Mouse (Mus musculus): Measurements from ENCODE around the gene Nrip1.
"Not testable (repeated sequence)": the region's sequence is repeated elsewhere in the genome, so short reads cannot be mapped to it uniquely, and the experiment has no call there.

The Nrip1 gene

DNA sequence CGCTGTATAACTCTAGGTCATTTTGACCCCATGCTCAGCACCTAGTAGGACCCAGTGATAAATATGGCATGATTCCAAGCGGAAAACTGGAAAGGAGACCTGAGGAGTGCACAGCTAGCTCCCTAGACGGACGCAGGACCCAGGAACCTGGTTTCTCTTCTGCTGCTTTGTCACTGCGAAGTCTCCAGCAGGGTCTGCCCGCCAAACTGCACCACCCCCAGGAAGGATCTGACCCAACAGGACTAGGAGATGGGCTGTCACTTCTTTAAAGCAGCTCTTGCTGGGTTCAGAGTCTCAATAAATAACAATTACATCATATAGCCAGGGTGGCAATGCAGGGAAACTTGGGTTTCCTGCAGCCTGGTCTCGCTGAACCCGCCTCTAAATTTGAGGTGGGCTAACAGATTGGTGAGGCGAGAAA is at the start of gene Nrip1:
Gene Nrip1, minus strand, starts transcription at position 157 of the 421 bp plus-strand sequence.
- peak; percentile 47 to 69 for DNase-seq (ENCODE audit: low read depth in 2 of 2, low spot score in 2 of 2)

DNA sequence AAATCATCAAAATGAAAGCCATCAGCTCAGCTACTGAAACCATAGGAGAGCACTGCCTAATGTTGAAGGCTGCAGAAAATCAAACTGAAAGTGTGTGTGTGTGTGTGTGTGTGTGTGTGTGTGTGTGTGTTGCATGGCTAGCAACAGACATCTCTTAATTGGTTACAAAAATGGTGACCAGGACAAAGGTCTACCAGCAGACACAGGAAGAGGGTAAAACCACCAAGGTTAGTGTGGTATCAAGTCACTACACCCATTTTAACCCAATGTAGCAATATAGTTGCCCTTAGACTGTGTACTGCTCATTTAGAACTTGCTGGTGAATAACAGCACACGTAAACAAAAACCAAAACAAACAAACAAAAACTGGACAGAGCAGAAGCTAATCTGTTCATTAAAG is 48.9 kb upstream of the Nrip1 start:
- no peak for DNase-seq (ENCODE audit: low read depth in 2 of 2, low spot score in 2 of 2)

DNA sequence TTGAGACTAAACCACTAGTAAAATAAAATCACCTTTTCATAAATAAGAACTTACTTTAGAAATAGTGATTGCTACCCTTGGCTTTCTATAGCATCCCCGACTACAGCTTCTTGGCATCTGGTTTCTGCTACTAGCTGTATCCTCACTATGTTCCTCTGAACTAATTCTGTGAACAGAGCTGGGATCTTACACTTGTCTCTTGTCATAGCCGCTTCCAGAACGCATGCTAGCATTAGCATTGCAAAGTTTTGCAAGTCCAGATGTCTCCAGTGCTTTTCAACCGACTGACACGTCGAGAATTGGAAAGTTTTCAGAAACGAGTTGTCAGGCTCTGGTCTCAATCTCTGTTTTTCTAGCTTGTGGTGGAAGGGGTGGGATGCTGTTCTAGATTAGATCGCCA is 46.2 kb upstream of the Nrip1 start:
- no peak for DNase-seq (ENCODE audit: low read depth in 2 of 2, low spot score in 2 of 2)

DNA sequence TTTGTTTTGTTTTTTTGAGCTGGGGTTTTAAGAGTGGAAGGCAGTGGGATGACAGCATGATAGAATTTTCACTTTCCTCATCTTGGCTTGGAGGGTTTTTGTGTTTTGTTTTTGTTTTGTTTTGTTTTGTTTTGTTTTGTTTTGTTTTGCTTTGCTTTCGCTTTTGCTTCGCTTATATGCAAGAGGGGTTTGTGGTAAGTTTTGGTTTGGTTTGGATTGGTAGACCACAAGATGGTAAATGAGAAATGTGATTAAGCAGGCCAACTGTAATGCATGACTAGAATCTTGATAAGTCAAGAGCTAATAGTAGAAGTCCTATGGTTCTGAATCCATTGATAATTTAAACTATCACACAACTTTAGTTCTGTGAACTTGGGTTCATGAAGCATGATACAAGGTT is 42.9 kb upstream of the Nrip1 start:
- DNase-seq (ENCODE audit: low read depth in 2 of 2, low spot score in 2 of 2): no peak

DNA sequence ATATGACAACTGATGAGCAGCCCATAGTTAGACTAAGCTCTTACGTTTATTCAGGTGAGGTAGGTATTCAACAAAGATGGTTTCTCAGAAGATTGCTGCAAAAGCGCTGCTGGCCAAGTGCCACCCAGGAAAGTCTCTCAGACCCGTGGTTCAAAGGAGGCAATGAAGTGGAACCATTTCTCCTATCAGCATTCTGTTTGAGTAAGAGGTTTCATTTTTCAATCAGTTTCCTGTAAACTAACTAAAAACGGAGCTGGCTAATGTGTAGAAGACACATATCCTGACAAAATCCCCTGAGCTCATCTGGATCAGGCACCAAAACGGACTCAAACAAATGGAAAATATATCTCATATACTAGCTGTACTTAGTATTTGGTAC is 42.4 kb upstream of the Nrip1 start:
- DNase-seq (ENCODE audit: low read depth in 2 of 2, low spot score in 2 of 2): no peak

DNA sequence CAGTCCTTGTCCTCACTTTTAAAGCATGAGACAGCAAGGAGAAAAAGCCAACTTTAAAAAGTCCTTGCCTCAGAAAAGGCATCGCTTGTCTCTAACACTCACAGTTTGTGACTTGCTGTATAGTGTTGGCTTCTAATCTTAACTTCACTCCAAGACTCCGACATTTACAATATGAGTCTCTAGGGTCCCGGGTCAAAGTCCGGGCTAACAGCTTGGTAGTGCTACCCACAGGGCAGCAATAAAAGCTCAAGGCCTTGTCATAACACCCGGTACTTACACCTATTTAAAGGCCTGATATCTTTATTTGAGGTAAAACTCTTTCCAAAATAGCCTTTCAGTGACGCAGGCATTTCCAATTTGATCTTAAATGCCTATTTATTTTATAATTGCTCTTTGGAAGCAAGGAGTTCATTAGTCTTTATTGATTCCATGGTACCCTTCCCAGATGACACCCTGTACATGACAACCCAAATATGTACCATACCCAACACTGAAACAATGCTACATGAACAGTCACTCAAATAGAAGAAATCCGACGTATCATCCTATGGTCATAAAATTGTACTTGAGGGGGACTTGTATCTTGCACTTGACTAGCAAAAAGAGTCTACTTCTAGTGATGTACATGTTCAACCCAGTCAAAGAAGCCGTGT is 41.9 kb upstream of the Nrip1 start:
- no peak for DNase-seq (ENCODE audit: low read depth in 2 of 2, low spot score in 2 of 2)

DNA sequence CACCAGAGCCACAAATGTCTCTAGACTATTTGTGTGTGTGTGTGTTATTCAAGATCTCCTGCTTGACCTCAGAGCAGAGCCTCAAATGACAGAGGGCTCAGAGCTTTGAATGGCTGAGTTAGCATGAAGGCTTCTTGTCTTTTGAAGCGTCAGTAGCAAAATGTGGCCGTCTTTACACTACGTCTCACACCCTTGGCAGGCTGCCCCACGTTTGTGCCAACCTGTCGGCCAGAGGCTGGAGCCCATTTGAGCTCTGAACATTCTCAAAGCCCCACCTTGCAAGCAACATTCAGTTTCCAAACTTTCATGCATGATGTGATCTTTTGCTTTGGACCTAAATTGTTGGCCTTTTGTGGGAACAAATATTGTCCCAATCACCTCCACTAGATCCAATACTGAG is 40.9 kb upstream of the Nrip1 start:
- no peak for DNase-seq (ENCODE audit: low read depth in 2 of 2, low spot score in 2 of 2)

DNA sequence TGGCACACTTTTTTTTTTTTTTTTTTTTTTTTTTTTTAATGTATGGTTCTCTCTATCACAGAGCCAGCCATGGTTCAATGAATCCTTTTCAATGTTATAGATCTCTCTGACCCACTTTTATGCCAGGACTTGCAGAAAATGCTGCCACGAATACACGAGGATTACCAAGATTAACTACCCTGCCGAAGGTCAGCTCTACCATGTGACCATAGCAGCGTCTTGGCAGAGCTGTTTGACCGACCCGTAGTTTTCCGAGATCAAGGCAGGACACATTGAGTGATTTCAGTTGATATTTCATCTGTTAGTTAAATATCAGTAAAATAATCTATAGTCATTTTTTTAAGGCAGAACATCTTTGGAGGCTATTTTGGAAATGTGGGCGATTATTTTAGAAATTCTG is 40.0 kb upstream of the Nrip1 start:
- DNase-seq (ENCODE audit: low read depth in 2 of 2, low spot score in 2 of 2): no peak

DNA sequence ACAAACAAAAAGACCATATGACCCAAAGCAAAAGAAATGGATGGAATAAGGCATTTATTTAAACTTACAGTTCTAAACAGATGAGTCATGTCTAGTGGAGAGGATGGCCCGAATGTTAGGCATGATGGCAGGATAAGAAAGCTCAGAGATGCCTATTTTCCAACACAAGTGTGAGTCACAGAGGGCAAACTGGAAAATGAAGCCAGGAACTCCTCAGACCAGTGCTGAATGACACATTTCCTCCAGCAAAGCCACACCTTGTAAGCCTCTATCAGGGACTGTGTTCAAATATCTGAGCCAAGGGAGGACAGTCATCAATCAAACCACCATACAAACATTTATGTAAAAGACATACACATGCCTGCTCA is 35.7 kb upstream of the Nrip1 start:
- DNase-seq (ENCODE audit: low read depth in 2 of 2, low spot score in 2 of 2): no peak

DNA sequence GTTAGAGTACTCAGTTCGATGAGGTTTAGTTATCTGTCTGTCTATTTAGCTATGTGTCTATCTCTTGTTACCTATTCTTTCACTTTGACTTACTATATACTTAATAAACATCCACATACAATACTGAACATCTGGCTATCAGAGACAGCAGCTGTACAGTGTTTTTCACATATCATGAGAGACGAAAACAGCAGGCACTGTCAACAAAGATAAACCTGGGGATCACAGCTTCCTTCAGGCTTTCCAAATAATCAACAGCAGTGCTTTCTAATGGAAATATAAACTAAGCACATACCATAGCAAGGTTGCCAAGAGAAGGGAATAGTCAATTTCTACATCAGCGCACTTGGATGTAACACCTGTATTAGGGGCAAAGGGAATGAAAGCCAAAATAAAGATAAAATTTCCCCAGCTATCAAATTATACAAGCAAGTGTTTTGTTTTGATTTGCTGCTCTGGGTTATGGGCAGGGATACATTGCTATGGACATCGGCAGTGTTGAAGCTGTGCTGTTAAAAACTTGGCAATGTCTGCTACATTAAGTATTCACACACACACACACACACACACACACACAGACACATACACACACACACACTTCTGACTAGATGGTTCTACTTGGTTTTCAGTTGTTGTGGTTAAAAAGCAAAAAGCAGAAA is 35.2 kb upstream of the Nrip1 start:
- DNase-seq (ENCODE audit: low read depth in 2 of 2, low spot score in 2 of 2): no peak

DNA sequence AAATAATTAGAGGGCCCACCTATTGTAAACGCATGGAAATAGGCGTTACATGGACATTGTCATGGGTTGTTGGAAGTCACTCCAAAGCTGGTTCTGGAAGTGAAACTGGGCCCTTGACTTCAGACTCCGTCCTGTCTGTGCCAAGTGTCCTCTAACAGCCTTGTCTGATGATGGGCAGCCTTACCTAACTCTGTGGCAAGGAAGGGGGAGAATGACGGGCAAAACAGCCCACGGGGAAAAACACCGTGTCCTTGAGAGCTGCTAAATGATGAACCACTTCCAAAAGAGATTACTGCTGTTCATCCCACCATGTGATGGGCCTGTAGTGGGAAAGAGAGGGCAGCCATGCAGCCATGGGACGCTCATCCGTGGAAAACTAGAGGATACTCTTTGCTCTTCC is 34.6 kb upstream of the Nrip1 start:
- DNase-seq (ENCODE audit: low read depth in 2 of 2, low spot score in 2 of 2): no peak

DNA sequence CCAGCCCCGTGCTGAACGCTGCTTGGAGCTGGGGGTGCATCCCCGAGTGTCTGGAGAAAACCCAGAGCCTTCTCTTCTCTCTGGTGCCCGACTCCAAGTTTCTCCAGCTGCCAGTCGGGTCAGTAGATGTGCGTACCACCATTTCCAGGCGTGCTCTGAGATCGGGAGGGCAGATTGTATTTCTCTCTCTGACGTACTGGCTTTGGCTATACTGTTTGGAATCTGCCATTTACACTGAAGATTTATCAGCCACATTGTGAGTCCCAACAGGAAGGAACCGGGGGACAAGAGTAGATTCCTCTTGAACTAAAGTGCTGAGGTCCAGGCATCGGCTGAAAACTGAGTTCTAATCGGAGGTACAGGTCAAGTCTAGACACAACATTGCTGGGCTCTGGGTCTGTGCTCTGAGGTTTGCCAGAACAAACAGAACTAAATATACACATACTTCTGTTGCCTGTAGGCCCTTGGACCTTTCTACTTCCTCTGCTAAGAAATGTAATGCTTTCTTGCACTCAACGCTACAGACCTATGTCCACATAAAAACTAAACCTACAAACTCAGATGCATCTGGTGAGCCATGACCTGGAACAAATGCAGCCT is 33.8 kb upstream of the Nrip1 start:
- no peak for DNase-seq (ENCODE audit: low read depth in 2 of 2, low spot score in 2 of 2)

DNA sequence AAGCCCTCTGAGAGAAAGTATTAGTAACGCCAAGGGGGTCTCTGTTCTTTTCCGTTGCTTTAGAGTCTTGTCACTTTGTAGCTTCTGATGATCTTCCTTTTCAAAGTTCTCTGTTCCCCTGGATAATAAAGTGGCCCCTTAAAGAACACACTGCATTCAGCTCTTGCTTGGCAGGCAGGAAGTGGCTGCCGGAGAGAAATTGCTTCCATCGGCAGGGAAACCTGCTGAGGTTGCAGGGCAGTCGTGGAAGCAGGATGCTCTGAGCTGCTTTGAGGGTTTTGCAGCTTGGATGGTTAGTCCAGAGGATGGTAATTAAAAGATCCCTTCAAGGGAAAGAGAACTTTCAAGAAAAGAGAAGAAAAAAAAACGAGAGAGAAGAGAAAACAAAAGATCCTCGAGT is 33.3 kb upstream of the Nrip1 start:
- no peak for DNase-seq (ENCODE audit: low read depth in 2 of 2, low spot score in 2 of 2)

DNA sequence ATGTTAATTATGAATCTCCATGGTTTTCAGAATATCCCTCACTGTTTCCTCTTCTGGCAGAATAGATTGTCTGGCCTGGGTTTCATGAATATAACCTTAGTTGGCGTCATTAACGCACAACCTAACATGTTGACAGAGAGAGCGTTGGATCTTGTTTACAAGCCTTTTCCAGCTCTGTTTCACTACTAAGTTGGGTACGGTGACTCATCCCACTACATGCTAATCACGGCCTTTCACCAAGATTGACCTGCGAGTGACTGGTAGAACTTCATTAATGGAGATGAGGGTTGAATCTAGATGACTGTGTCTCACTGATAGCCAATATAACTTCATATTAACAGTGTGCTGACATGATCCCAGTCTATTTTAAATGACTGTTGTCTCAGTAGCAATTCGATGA is 32.7 kb upstream of the Nrip1 start:
- no peak for DNase-seq (ENCODE audit: low read depth in 2 of 2, low spot score in 2 of 2)

DNA sequence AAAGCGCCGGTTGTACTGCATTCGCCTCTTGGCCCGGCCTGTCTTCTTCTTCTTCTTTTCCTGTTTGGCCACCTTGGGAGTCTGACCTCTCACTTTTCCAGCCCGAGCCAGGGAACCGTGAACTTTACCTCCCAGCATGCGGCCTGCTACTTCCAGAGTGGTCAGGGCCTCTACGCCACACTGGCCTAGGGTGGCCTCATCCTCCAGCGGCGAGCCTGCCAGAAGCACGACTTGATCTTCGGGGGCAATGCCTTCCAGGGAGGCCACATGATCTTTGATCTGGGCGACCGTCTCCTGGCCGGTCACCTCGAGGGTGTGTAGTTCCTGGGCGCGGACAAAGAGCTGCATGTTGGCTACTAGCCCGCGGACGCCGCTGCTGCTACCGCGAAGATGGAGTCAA is 29.7 kb upstream of the Nrip1 start:
- DNase-seq (ENCODE audit: low read depth in 2 of 2, low spot score in 2 of 2): not testable (repeated sequence)

DNA sequence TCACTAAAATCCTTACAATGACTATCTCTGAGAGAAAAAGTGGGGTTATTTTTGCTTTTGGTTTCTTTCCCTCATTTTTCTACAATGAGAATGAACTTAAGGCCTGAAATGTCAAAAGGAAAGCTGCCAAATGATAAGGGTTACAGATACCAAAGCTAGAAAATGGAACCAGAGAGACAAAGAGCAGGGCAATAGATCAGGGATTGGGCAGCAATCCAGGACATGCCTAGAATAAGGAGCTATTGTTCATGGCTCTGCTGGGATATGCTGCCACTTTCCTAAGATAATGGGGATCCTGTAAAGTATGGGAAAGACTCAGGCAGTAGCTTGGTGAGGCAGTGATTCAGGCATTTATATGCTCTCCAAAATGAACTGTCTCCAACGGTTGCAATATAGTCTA is 22.9 kb upstream of the Nrip1 start:
- DNase-seq (ENCODE audit: low read depth in 2 of 2, low spot score in 2 of 2): no peak

DNA sequence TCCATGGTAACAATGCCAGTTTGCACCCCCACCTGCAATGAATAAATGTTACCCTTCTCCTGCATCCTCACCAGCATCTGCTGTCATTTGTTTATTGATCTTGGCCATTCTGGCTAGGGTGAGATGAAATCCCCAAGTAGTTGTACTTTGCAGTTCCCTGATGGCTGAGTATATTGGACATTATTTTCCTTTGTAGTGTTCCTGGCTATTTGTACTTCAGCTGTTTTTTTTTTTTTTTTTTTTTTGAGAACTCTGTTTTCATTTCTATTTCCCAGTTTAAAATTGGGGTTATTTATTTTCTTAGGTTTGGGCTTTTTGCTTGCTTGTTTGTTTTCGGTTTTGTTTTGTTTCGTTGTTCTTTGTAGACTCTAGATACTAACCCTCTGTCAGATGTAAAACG is 19.6 kb upstream of the Nrip1 start:
- no peak for DNase-seq (ENCODE audit: low read depth in 2 of 2, low spot score in 2 of 2)

DNA sequence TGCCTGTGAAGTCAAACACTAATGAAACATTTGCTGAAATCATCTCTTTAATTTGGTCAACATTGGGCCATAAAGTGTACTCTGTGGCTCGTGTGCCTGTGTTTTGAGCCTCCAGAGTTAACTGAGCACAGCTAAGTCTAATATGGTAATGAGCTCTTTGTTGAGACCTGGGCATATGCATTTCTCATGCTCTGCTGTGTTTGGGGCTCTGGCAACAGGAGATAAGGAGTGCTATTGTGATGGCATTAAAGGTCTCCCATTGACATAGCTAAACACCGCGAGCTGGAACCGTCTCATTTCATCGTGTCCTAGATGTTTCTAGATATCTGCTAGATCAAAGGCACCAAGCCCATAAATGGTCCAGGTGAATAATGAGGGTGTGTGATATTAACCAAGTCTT is 12.9 kb upstream of the Nrip1 start:
- DNase-seq (ENCODE audit: low read depth in 2 of 2, low spot score in 2 of 2): no peak

DNA sequence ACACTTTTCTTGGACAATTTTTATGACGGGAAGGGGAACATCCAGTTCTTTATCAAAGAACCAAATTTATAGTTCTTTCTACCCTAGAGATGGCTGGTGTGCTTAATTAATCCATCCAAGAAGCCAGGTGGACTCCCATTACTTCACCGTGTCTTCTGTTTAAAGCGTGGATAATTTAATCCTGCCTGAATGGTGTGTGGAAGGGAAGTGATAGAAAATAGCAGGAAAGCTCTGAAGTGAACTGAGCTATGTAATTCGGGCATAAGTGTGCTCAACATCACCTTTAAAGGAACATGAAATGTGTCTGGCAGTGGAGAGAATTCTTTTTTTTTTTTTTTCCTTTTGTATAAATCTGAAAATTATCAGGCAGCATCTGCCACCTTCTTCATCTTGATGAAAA is 12.4 kb upstream of the Nrip1 start:
- DNase-seq (ENCODE audit: low read depth in 2 of 2, low spot score in 2 of 2): no peak

DNA sequence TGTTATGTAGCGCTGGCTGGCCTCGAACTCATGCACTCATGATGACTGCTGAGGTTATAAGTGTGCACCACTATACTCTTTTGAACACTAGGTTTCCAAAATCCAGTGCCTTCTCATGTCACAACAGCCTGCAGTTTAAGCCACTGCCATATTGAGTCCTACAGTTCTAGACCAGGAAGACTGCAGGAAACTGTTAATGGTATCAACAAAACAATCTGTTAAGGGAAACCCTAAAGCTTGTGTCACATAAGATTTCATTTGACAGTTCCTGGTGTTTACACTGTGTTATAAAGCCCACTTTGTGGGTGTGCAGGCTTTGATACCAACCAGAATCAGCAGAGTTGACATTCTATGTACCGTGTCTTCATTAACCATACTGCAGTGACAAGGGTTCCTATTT is 3.6 kb upstream of the Nrip1 start:
- DNase-seq (ENCODE audit: low read depth in 2 of 2, low spot score in 2 of 2): no peak

DNA sequence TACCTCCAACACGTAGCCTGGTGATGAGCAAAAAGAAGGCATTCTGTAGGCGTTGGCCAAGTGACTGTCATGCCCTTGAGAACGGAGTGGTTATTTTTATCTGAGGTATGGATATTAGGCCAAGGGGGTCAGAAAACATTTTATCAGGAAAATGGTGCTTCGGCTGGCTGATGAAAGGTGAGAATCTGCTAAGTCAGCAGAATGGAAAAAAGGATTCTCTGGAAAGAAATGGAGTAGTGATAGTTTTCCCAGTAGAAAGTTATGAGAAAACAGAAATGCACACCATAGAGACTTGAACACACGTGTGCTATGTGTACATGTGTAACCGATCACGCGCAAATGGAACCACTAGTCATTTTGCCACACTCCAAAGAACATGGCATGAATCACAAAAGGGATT is 3.0 kb upstream of the Nrip1 start:
- DNase-seq (ENCODE audit: low read depth in 2 of 2, low spot score in 2 of 2): no peak

DNA sequence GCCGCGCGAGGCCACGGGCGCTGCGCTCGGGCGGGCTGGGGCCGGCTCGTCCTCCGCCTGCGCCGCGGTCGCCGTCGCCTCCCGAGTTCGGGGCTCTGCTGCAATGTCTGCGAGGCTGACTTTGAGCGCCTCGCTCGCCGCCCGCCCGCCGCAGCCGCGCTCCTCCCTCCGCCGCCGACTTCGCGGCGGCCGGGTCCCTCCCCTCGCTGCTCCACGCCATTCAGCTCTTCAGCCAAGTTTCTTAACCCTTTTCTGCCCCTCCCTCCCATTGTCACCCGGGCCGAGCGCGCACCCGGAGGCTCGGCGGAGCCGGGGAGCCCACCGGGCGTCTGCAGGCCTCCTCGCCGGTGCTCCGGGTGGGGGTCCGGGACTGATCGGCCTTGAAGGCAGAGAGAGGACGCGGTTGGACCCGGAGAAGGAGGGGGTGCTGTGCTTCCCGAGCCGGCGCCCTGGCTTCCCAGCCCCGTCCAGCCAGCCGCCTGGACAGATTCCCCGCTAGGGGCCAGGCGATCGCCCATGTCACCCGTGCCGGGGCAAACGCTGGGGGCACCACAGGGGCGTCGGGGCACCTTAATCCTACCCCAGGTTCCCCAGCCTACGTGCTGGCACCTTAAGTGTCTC is 576 bp downstream of the Nrip1 start:
- DNase-seq (ENCODE audit: low read depth in 2 of 2, low spot score in 2 of 2): peak; percentile 70 to 77
